Mouse (Mus musculus): Measurements from ENCODE around the gene Ckap4.

- TF ChIP-seq CTCF (IDR thresholded peaks at IDR 0.05; ENCODE audit: low read depth, low read length) (no peak), POLR2A (IDR thresholded peaks at IDR 0.05; ENCODE audit: borderline replicate concordance, low read depth, low read length) (no peak)
Measured at GRCm38 (mm10) chr10:84481327-84481671, 52.6 kb downstream of the Ckap4 start.
